Mouse (Mus musculus) CD4-positive naive resting alpha-beta T cell, adult 76 days (primary cell): ENCODE data around the gene Art5. TPM values are rescaled to one million over a fixed set of nuclear protein-coding genes. Genes with fewer than 3 reads are reported as not detected.

Experiments
- total RNA-seq: library from RNA; stranded (reverse); gene quantifications from one replicate; pipeline ENCODE4 v1.2.4, GENCODE M21; 2023

Art5 gene
- 1.3 TPM for total RNA-seq

GRCm38 (mm10) chr7:102109171-102109570 lies at the start of gene Art5:
Gene Art5 (minus strand): TSS chr7:102109489.

GRCm38 (mm10) chr7:102116579-102117331 lies 7.5 kb upstream of the Art5 start, which contains the start of gene Chrna10:
Gene Chrna10 (minus strand): TSS chr7:102116828.

GRCm38 (mm10) chr7:102101487-102101886 lies 7.8 kb downstream of the Art5 start, which contains the start of gene Art1:
Gene Art1 (plus strand): TSS chr7:102101743.

GRCm38 (mm10) chr7:102082816-102083215 lies 26.5 kb downstream of the Art5 start, which contains the start of gene Trpc2:
Gene Trpc2 (plus strand): TSS chr7:102083116.

GRCm38 (mm10) chr7:102065046-102065891 lies 44.0 kb downstream of the Art5 start, which contains the start of the genes Rnf121, Xndc1 and Xntrpc:
Gene Rnf121 (minus strand): TSS chr7:102065469.
Gene Xndc1 (plus strand): TSS chr7:102065511.
Gene Xntrpc (plus strand): TSS chr7:102065713.

Other genes starting within 250 kb of the Art5 start
- 59.0 TPM for gene Anapc15, start 245.8 kb downstream of the Art5 start, total RNA-seq
- not detected for gene Folr1, start 238.7 kb downstream of the Art5 start, total RNA-seq
- gene Lamtor1, start 203.6 kb downstream of the Art5 start, total RNA-seq, result 56.0 TPM
- gene Tomt, start 203.1 kb downstream of the Art5 start, total RNA-seq, result not detected
- 0.91 TPM for gene Lrrc51, start 175.6 kb downstream of the Art5 start, total RNA-seq
- gene Numa1, start 175.4 kb downstream of the Art5 start, total RNA-seq, result 296 TPM
- gene Il18bp, start 90.8 kb downstream of the Art5 start, total RNA-seq, result 10.1 TPM
- gene Rnf121, start 44.0 kb downstream of the Art5 start, total RNA-seq, result 28.5 TPM
- gene Xndc1, start 44.0 kb downstream of the Art5 start, total RNA-seq, result 40.2 TPM
- 1.6 TPM for gene Xntrpc, start 43.8 kb downstream of the Art5 start, total RNA-seq
- 5.0 TPM for gene Trpc2, start 26.4 kb downstream of the Art5 start, total RNA-seq
- gene Art1, start 7.7 kb downstream of the Art5 start, total RNA-seq, result not detected
- gene Chrna10, start 7.3 kb upstream of the Art5 start, total RNA-seq, result not detected
- gene Nup98, start 100.7 kb upstream of the Art5 start, total RNA-seq, result 133 TPM
- 37.7 TPM for gene Pgap2, start 100.7 kb upstream of the Art5 start, total RNA-seq
- 161 TPM for gene Rhog, start 146.6 kb upstream of the Art5 start, total RNA-seq
- 161 TPM for gene Stim1, start 158.3 kb upstream of the Art5 start, total RNA-seq